Mouse (Mus musculus) natural killer cell, adult 2 months (primary cell): Measurements from ENCODE around the gene Letm1.

Experiments used
- DNase-seq, 2 experiments: peaks; one replicate each; pipeline ENCODE4 v3.0.0; 2022; ENCODE audit warnings: low spot score in 2 of 2

Gene Letm1

DNA sequence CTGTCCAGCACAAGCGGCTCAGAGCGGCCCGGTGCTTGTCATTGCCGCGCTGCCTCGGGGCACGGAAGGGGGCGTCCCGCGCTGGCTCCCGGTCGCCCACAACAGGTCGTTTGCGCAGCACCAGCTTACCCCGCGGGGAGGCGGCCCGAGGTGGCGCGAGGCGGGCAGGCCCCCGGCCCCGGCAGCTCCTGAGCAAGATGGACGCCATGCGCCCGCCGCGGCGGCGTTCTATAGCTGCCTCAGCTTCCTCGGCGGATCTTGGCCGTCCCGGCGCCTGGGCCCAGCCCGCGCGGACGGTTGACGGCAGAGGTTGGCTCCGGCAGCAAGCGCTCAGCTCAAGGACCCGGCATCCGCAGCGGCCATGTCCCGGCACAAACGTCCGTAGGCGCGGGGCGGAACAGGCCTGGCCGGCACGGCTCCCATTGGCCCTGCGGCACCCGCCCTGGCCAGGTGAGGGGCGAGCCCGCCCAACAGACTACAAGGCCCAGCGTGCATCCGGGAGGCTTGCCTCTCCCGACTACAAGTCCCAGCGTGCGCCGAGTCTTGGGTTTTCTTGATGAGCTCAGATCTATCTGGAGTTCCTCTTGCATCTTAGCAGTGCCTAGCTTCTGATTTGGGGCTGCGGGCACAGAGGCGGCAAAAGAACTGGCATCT lies at the start of gene Letm1:
Gene Letm1, minus strand, starts transcription at position 473 of the 654 bp plus-strand sequence.
- DNase-seq = peak; percentile 85 to 90

DNA sequence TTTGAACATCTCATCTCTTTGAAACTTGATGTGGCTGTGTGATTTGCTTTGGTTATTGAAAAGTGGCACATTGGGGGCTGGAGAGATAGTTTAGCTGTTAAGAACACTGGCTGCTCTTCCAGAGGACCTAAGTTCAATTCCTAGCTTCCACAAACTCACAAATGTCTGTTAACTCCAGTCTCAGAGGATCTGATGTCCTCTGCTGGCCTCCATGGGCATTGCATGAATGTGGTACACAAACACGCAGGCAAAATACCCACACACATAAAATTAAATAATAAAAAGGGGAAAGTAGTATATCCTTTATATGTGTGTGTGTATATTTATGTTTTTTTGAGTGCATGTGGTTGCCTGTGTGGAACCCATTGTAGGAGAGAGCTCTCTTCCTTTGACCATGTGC lies 48.2 kb upstream of the Letm1 start:
- peak in 1 of 2 experiments; percentile 34 for DNase-seq

DNA sequence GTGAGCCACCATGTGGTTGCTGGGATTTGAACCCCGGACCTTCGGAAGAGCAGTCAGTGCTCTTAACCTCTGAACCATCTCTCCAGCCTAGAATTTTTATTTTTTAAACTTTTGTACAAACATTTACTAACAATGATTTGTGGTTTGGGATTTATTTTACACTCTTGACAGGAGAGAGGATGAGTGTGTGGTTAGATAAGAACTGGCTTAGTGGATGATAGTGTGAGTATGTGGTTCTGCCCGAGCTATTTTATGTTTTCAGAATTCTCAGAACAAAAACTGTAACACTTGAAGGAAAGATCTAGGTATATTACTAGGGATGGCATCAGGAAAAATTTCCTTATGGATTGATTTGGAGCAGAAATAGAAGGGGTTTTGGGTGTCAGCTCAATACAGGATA lies 47.3 kb upstream of the Letm1 start:
- DNase-seq = no peak

DNA sequence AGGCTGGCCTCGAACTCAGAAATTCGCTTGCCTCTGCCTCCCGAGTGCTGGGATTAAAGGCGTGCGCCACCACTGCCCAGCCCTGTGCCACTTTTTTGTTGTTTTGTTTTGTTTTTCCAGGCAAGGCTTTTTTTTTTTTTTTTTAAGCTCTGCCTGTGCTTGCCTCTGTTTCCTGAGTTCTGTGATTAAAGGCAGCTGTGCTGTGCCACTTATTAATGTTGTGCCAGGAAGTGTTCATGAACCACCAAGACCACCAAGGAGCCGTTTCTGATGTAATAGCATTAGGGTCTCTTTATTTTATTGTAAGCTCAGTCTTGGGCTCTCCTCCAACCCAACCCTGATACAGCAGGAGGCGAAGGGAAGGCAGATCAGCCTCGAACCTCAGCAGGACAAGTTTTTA lies 45.5 kb upstream of the Letm1 start:
- DNase-seq = no peak

DNA sequence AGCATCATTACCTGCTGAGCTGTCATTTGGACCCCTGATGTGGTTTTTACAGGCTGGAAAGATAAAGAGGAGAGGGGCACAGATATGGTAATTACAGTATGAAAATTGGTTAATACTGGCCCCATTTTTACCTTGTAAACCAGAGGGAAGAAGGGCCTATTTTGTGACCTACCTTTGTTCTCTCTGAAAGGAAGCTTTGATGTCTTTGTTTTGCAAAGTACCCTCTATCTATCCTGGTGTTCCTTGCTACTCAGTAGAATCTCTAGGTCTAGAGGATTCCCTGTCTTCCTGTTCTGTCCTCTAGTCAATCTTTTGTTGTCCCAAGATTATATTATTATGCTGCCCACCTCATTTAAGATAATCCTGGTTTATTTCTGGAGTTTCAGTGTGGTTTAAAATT lies 43.4 kb upstream of the Letm1 start:
- no peak for DNase-seq

DNA sequence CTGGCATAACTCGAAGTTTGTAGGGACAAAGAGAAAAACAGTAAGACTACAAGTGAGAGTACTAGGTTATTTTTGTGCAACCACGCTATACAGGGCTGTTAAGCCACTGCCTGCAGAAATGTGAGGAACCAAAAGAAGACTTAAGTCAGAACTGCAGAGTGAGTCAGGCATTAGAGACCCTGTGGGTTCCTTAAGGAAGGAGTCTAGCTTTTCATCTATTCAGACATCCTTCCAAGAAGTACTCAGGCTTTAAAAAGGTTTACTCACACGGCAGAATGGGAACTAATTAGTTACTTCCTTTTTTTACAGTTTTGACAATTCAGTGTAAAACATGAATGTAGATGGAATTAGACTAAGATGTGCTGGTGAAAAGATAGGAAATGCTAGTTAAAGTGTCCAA lies 39.8 kb upstream of the Letm1 start:
- no peak for DNase-seq

DNA sequence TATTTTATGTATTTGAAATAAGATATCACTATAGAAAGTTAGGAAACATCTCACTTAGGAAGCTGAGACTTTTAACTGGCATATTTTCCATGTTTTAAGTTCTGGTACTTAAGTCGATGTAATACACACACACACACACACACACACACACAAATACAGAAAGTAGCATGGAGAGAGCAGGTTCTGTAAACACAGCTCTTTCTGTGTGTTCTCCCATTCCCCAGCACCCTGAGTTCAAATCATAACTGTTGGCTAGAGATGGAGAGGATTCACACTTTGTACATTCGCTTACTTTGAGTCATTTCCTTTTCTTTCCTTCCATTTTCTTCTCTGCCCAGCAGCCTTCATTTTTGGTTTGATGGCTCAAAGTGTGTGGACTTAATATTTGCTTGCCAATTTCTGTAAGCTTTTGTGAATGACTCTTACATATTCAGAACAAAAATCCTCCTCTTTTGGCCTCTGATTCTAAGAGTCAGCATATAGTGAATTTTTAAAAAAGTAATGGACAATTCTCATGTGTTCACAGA lies 39.3 kb upstream of the Letm1 start:
- DNase-seq = no peak

DNA sequence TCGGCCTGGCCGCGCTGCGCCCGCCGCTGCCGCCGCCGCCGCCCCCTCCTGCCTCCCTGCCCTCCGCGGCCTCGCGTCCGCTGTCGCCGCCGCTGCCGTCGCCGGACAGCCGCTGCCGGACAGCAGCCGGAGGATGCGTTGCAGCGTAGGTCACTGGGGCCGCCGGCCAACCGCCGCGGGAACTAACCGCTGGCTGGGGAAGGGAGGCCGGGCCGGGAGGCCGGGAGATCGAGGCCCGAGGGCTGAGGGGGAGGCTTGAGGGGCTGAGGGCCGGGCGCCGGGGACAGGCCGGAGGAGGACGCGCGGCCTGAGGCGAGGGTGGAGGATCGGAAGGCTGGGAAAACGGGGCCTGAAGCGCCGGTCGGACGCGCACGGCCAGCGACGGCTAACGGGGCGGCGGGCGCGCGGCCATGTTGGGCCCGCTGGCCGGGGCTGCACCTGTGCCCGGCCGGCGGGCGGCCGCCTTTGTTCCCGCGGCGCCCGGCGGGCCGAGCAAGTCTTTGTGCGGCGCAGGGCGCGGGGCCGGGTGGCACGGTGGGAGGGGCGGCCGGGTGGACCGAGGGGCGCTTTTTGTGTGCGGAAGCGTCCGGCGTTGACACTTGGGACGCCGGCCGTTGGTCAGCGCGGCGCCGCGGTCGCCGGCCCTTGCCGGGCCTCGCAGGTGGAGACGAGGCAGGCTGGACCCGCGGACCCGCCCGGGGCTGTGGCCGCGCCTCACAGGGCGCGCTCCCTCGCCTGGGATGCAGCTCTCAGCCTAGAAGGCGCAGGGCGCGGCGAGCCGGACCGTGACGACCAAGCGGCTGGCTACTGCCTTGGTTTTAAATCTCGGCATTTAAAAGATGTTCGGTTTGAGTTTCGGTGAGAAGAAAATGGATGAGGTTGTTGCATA lies 38.4 kb upstream of the Letm1 start:
- DNase-seq = peak; percentile 33 to 39

DNA sequence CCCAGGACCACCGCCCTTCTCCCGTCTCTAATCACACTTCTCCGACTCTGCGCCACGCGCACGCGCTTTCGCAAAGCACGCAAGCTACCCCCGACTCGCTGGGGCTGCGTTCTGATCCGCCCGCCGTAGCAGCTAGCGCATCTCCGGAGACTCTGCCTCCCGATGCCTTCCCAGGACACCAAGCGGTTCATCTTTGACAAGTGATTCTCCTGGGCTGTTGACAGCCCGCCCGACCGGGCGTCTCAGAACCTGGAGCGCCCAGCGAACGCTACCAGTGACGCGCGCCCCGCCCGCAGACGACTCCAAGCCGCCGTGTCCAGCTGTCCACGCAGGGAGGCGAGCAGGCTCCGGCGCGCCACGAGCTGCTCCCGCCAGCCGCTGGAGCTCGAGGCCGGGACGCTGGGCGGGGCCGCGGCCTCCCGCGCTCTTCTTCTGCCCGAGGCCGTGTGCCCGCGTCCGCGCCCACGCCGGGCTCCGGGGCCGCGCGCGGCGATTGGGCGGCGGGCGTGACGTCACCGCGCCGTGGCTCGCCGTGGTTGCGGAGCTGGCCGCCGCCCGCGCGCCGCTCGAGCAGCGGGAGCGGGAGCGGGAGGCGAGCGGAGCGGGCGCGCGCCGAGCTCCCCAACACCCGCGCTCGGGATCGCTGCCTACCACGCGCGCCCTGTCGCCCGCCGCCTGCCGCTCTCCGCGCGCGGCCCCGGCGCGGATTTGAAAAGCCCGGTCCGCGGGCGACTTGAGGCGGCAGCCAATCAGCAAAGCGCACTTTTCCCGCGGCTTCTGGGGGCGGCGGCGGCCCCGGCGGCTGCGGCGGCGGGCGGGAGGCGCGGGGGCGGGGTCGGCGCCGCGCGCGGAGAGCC lies 37.5 kb upstream of the Letm1 start, which contains the start of gene Nsd2:
Gene Nsd2, plus strand, starts transcription at position 850 of the 857 bp plus-strand sequence.
- DNase-seq = peak; percentile 65 to 72

DNA sequence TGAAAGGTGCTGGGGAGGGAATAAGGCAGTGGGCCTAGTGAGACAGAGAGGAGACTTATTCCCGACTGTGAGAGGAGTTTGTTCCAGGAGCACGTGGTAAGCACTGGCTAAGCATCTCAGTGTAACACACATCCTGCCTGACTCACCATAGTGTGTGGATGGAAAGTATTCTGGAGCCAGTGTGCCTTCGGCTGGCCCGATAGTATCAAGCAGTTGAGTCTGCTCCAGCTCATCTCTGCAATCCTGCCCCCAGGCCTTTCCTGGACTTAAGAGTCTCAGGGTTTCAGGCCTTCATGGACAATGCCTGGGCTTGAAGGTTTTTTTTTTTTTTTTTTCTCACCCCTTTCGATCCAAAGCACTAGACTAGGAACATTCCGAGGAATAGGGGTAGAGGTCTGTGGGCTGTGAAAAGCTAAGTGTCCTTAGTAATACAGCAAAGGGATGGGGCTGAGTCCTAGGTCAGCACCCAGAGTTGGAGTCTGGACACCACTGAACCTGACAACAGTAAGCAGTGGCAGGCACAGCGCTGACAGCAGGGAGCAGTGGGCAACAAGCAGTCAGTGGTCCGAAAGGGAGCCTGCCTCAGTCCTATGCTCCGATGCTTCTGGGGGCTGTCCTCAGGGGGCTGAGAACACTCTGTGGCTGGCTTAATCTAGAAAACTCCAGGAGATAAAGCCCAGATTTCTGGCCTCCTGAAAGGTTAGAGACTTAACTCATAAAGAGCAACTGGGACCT lies 36.7 kb upstream of the Letm1 start:
- no peak for DNase-seq

DNA sequence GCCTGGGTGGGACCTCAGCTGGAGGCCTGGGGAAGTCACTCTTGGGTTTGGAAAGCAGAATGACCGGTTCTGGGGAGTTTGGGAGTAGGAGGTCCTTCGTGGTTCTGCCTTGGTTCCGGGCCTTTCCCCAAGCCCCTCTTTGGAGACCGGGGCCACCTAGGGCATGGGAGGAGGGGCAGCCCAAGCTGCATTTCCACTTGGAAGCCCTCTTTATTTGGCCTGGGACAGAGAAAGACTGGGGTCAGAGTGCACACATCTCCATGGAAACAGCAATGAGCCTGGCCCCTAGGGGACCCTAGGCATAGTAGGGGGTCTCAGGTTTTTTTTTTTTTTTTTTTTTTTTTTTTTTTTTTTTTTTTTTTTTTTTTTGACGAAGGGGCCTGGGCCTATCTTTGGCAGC lies 35.5 kb upstream of the Letm1 start:
- DNase-seq = no peak

DNA sequence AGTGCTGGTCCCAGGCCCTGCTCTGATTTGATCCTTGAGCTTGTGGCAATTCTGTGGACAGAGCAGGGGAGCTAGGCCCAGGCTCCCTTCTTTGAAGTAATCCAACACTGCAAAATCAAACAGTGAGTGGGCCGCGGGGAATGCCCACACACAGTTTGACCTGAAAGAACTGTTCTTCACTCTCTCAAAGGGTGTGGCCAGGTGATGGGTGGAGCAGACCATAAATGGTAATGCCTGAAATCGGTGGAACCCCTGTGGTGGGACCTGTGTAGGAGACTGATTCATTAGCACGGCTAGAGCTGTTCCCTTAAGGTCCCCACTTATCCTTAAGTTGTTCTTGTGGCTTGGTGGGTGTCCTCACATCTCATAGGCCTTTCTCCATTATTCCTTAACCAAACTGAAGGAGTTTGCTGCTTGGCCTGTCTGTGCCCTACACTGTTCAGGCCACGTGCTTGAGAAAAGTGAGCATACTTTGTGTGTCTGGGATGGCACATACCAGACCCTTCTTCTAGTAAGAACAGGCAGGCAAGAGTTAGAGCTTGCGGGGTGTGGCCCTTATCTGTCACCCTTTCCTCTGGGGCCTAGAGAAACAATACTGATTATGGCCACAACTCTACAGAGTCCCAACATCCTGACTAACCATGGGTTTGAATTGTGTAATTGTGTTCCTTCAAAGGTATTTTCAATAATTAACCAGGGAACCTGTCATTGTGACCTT lies 33.5 kb upstream of the Letm1 start:
- no peak for DNase-seq

DNA sequence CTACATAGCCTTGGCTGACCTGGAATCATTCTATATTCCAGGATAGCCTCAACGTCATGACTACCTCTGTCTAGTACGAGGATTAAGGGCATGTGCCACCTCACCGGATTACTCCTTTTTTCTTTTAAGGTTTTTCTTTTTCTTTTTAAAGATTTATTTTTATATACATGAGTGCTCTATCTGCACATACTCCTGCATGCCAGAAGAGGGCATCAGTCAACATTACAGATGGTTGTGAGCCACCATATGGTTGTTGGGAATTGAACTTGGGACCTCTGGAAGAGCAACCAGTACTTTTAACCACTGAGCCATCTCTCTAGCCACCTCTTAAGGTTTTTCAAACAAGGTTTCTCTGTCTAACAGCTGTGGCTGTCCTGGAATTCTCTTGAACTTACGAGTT lies 28.9 kb upstream of the Letm1 start:
- no peak for DNase-seq

DNA sequence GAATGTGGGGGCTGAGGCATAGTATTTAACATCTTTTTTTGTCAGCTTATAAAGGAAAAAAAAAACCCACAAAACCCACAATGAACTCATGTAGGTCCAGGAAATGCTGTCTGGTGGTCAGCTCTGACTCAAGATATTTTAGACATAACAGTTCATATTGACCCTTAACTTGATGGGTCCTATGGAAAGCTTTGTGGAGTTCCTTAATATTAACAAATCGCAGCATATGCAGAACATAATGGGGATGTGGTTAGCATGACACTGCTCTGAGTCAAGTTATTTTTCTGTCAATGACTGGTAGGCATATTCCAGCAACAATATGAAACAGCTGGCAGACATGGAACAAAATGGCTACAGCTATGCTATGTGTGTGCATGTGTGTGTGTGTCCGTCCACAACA lies 20.7 kb upstream of the Letm1 start:
- no peak for DNase-seq

DNA sequence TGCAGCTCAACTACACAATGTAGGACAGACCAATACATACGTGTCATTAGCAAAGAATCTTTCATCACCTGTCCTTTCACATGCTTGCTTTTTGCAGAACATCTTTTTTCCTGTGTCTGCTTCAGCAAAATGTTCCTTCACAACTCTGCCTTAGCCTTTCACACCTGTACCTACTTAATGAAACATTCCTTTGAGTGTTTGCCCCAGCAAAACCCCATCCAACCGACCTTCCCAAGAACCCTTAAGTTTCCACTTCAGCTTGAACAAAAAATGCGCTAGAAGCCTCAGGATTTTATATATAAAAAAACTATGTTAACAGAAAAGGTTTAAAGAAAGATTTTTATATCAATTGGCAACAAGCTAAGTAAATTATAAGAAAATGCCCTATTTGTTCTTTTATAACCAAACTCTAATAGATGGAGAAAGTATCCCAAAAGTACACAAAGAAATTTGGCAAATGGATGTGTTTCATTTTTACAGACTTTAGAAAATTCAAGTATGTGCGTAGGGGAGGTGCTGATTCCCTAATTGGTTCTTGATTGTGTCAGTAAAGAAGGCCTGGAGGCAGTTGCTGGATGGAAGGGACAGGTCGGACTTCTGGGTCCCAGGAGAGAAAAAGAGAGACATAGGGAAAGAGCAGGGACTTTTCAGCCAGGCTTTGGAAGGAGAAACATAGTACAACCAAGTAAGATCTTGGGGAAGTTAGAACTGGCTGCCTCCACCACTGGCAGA lies 9.5 kb upstream of the Letm1 start:
- no peak for DNase-seq

DNA sequence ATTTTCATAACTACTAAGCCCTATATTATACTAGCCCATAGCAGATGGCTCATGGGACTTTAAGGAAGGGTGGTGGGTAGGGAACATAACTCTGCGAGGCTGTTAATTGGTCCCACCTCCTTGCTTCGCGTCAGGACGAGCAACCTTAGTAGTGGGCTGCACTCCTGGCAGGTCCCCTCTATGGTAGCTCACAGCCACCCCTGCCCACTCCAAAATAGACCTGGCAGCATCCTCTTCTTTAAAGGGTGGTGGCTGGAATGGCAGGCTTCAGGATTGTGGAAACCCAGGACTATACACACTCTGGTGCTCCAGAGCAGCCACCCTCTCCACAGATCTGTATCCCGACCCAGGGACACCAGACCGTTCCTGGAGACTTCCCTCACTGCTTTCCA lies 378 bp upstream of the Letm1 start:
- no peak for DNase-seq

DNA sequence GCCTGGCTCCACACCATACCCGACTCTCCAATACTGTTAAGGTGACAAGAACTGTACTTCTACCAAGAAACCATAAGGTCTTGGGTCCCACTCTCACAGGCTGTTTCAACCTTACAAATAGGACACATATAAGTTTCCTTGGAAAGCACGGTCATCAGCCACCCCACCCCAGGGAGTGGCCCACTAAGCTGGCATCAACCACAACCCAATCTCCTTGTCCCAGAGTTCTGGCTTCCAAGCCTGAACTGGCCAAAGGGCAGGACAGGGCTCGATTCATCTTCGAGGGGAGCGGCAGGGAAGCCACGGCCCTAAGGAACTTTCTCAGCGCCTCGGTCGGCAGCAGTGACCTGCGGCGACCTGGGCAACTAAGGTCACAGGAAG lies 663 bp downstream of the Letm1 start:
- no peak for DNase-seq

DNA sequence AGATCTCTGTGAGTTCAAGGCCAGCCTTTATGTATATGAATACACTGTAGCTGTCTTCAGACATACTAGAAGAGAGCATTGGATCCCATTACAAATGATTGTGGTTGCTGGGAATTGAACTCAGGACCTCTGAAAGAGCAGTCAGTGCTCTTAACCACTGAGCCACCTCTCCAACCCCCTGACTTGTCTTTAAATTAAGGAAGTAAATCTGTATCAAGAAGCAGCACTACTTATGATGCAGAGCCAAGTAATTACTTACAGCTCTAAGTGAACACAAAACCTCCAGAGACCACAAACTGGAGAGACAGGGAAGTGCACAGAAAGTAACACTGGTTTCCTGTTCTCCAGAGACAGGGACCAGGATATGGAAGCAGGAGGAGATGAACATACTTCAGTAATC lies 5.4 kb downstream of the Letm1 start:
- DNase-seq = no peak

DNA sequence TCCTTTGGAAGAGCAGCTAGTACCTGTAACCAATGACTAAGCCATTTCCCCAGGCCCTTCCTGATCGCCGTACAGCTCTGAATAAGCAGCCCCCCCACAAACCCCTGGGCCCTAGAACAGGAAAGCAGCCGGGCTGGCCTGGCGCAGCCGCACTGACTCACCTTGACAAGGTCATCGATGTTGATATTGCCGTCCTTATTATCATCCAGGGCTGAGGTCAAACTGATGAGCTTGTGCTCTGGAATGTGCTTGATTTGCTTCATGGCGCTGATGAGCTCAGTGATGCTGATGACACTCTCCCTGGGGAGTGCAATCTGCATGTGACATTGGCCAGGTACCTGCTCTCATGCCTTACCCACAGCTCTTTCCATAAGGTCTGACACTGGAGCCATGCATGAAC lies 39.1 kb downstream of the Letm1 start:
- DNase-seq = no peak

DNA sequence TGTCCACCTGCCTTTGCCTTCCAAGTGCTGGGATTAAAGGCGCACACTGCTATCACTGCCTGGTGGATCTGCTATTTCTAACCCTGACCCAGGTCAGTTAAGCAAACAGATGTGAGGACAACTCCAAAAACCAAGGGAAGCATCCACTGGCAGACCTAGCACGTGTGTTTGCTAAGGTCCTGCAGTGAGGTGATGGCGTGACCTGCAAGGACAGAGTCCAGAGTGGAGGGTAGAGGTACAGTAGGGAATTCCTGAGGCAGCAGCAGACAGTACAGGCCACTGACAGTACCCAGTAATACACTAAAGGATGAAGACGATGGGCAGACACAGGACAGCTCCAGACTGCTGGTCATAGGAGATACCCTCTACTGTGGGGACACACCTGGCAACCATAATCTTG lies 42.1 kb downstream of the Letm1 start:
- no peak for DNase-seq
